ENCODE assay signal across 17 mouse cellular contexts in genomic region chr9:101342887-101343286, GRCm38 (mm10).
DNase-seq lines count a peak whose midpoint lies in the region; ATAC-seq and TF ChIP-seq lines count a peak whose summit lies in the region.
"Had no signal": no experiment of that assay in that cellular context is flagged by ENCODE, and none has a peak within 500 bp of the region (broad histone marks: within the 10 kb centered on the region; RNA-seq: fewer than 3 reads in every experiment).

No protein-coding gene starts in this region.

- peak; percentile 67 for ATAC-seq in forebrain, postnatal 0 days
- ATAC-seq: activated CD4-positive, CD25-positive, alpha-beta regulatory T cell, adult 4 months had no signal

- H3K4me2 ChIP-seq in forebrain, postnatal 0 days (ENCODE audit: low read depth), result no peak overlapping the region
- H3K4me2 ChIP-seq: embryonic facial prominence, embryonic 13.5 days; heart, embryonic 15.5 days; lung, embryonic 14.5 days; neural tube, embryonic 13.5 days had no signal

- intact Hi-C loops in gastrocnemius, adult 2 months (cut with DNase I), result no loop called here

- no peaks in the 10 kb centered on the region for H3K9me3 ChIP-seq in forebrain, postnatal 0 days (ENCODE audit: low read length)
- H3K9me3 ChIP-seq: embryonic facial prominence, embryonic 13.5 days; heart, embryonic 15.5 days; hindbrain, embryonic 10.5 days; neural tube, embryonic 13.5 days had no signal

- TF ChIP-seq CTCF in gastrocnemius, adult 2 months (IDR thresholded peaks at IDR 0.05), result no peak
- TF ChIP-seq CTCF in forebrain, postnatal 0 days (IDR thresholded peaks at IDR 0.05; ENCODE audit: low read depth), result no peak

- no peak overlapping the region for H3K4me3 ChIP-seq in gastrocnemius, adult 2 months
- no peak overlapping the region for H3K4me3 ChIP-seq in forebrain, postnatal 0 days (ENCODE audit: low read depth, low read length)
- H3K4me3 ChIP-seq: embryonic facial prominence, embryonic 13.5 days; heart, embryonic 15.5 days; hindbrain, embryonic 10.5 days; neural tube, embryonic 13.5 days had no signal

- DNase-seq in adrenal gland, adult (ENCODE audit: inconsistent age in 2 of 2, low spot score in 1 of 2), result peak; percentile 7 to 38
- no peak for DNase-seq in adrenal gland, adult 18-20 months (ENCODE audit: low spot score in 2 of 2)
- no peak for DNase-seq in gastrocnemius, adult 2 months
- DNase-seq in gastrocnemius, adult 8-10 months (ENCODE audit: low spot score in 2 of 2), result no peak
- peak; percentile 28 to 72 for DNase-seq in urinary bladder, adult 18-20 months (ENCODE audit: low spot score in 2 of 2)
- no peak for DNase-seq in urinary bladder, adult 2 months (ENCODE audit: low spot score)
- DNase-seq in forebrain, postnatal 0 days, result peak; percentile 42
- no peak for DNase-seq in embryo, embryonic 10.5 days (ENCODE audit: low spot score)
- DNase-seq: cerebellum, postnatal 25 days; liver; lung, embryonic 14.5 days; right cerebral cortex, postnatal 4 days had no signal

- H3K36me3 ChIP-seq in forebrain, postnatal 0 days (ENCODE audit: insufficient read depth), result no peaks in the 10 kb centered on the region
- H3K36me3 ChIP-seq: embryonic facial prominence, embryonic 13.5 days; heart, embryonic 15.5 days; hindbrain, embryonic 10.5 days; neural tube, embryonic 13.5 days had no signal

- H3K27ac ChIP-seq in gastrocnemius, adult 2 months, result peak overlapping the region; percentile 24; the same call in 1 of the 2 replicates
- no peak overlapping the region for H3K27ac ChIP-seq in forebrain, postnatal 0 days (ENCODE audit: low read depth, low read length)
- H3K27ac ChIP-seq: embryonic facial prominence, embryonic 13.5 days; heart, embryonic 15.5 days; hindbrain, embryonic 10.5 days; neural tube, embryonic 13.5 days had no signal

- 59% methylated on average over 5 of the region's 5 CpGs for WGBS in forebrain, postnatal 0 days

- no peaks in the 10 kb centered on the region for H3K27me3 ChIP-seq in forebrain, postnatal 0 days (ENCODE audit: insufficient read depth, low read length)
- H3K27me3 ChIP-seq: embryonic facial prominence, embryonic 13.5 days; heart, embryonic 15.5 days; neural tube, embryonic 13.5 days had no signal

- no peaks in the 10 kb centered on the region for H3K4me1 ChIP-seq in forebrain, postnatal 0 days (ENCODE audit: insufficient read depth)
- H3K4me1 ChIP-seq: heart, embryonic 15.5 days; hindbrain, embryonic 10.5 days had no signal

- no peak overlapping the region for H3K9ac ChIP-seq in forebrain, postnatal 0 days
- H3K9ac ChIP-seq: embryonic facial prominence, embryonic 13.5 days; heart, embryonic 15.5 days; lung, embryonic 14.5 days; neural tube, embryonic 13.5 days had no signal

Comparison
In these comparisons a context has a peak if more than half of its experiments do, and no peak if none do; other contexts are left out.
1. DNase-seq: peak in adrenal gland, adult (2 of 2), urinary bladder, adult 18-20 months (2 of 2) and forebrain, postnatal 0 days (single experiment); none in adrenal gland, adult 18-20 months (0 of 2), gastrocnemius, adult 2 months (single experiment), gastrocnemius, adult 8-10 months (0 of 2), urinary bladder, adult 2 months (single experiment) and embryo, embryonic 10.5 days (single experiment).